Mouse (Mus musculus) hindbrain, embryonic 10.5 days (tissue): ENCODE results near the gene Prph2. TPM values are rescaled to one million over a fixed set of nuclear protein-coding genes. Genes with fewer than 3 reads are reported as not detected.

Experiments used
- DNase-seq: peaks from one replicate; pipeline ENCODE4 v3.0.0-alpha.2; 2017; ENCODE audit warnings: low spot score
- H3K27ac ChIP-seq: fragments of 300-500 bp; sonication (generic); 2 replicates; pipeline ENCODE4 v1.5.1; 2016; ENCODE audit warnings: mild to moderate bottlenecking, moderate library complexity
- H3K27me3 ChIP-seq: fragments of 300-500 bp; sonication (generic); 2 replicates; pipeline ENCODE4 v1.6.1; 2016; ENCODE audit warnings: mild to moderate bottlenecking; ENCODE audit not compliant: poor library complexity, insufficient read depth, severe bottlenecking
- H3K36me3 ChIP-seq: fragments of 300-500 bp; sonication (generic); 2 replicates; pipeline ENCODE4 v1.6.1; 2016; ENCODE audit warnings: mild to moderate bottlenecking, moderate library complexity
- H3K4me1 ChIP-seq: fragments of 300-500 bp; sonication (generic); replicated peaks from 2 replicates; pipeline ENCODE4 v1.6.1; 2016; ENCODE audit warnings: mild to moderate bottlenecking
- H3K4me3 ChIP-seq: fragments of 300-500 bp; sonication (generic); 2 replicates; pipeline ENCODE4 v1.5.1; 2016; ENCODE audit warnings: mild to moderate bottlenecking, moderate library complexity
- H3K9me3 ChIP-seq: fragments of 300-500 bp; sonication (generic); 2 replicates; pipeline ENCODE4 v1.6.1; 2016; ENCODE audit warnings: mild to moderate bottlenecking, moderate library complexity
- WGBS: fragments of 180-500 bp; shearing (Covaris S2); methylation state at CpG from one replicate; pipeline ENCODE4 v1.1.7; 2016; 5-methylcytosine and 5-hydroxymethylcytosine counted together
- polyA plus RNA-seq: library from polyadenylated mRNA; unstranded; fragments of >200 nt; fragmentation: Nextera tagmentation; extraction: Ambion mirVana; gene quantifications from 2 replicates; pipeline ENCODE4 v1.2.1, GENCODE M21; 2016

The Prph2 gene
- polyA plus RNA-seq, 1 experiment from 2014 or later: not detected

DNA sequence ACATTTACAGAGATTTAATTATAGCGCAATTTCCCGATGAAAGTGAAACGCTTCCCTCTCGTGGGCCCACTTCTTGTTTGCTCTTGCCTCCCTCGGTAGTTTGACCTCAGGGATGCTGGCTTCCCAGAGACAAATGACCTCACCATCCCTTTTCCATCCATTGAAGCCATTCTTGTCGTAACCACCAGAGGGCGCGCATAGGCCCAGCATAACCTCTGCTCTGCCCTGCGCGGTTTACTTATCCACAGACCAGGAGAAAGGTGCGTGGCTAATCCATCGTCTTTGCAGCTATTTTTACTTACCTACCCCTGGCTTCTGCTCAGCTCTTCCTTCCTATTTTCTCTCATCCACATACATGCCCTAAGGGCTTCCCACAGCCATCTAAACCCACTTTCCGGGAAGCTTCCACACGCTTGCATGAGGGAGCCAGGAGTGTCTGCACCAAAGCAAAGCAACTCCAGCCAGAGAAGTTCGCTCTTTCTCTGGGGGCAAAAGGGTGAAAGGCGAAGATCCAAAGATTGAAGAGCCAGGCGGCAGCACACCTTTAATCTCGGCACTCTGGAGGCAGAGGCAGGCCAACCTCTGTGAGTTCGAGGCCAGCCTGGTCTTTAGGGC is 6.3 kb upstream of the Prph2 start:
- peak; percentile 87 for DNase-seq
- H3K9me3 ChIP-seq: no peaks in the 10 kb centered on the region
- H3K4me1 ChIP-seq: no peaks in the 10 kb centered on the region
- no peak overlapping the region for H3K27ac ChIP-seq
- H3K27me3 ChIP-seq: no peaks in the 10 kb centered on the region
- WGBS: 25% methylated on average over 19 of the region's 19 CpGs
- no peaks in the 10 kb centered on the region for H3K36me3 ChIP-seq
- H3K4me3 ChIP-seq: no peak overlapping the region

- Histone ChIP-seq H3K27me3 (no peaks in the 10 kb centered on the region), H3K36me3 (no peaks in the 10 kb centered on the region), H3K4me3 (no peak overlapping the region), H3K4me1 (peaks cover 28% of the 10 kb centered on the region), H3K27ac (no peak overlapping the region), H3K9me3 (no peaks in the 10 kb centered on the region)
- 47% methylated on average over 6 of the region's 6 CpGs for WGBS
- DNase-seq: no peak
Observed at GRCm38 (mm10) chr17:46912331-46912730, 2.1 kb downstream of the Prph2 start.

GRCm38 (mm10) chr17:46915129-46915528 is 4.9 kb downstream of the Prph2 start:
- peaks cover 38% of the 10 kb centered on the region for H3K4me1 ChIP-seq
- 70% methylated on average over 3 of the region's 3 CpGs for WGBS
- H3K27ac ChIP-seq: no peak overlapping the region
- H3K9me3 ChIP-seq: no peaks in the 10 kb centered on the region
- no peak for DNase-seq
- H3K27me3 ChIP-seq: no peaks in the 10 kb centered on the region
- no peak overlapping the region for H3K4me3 ChIP-seq
- H3K36me3 ChIP-seq: no peaks in the 10 kb centered on the region

- H3K4me3 ChIP-seq: no peak overlapping the region
- DNase-seq: peak; percentile 8
Observed at GRCm38 (mm10) chr17:46918951-46919350, 8.7 kb downstream of the Prph2 start.

GRCm38 (mm10) chr17:46920855-46921254 is 10.6 kb downstream of the Prph2 start:
- Histone ChIP-seq H3K9me3 (no peaks in the 10 kb centered on the region), H3K27ac (no peak overlapping the region), H3K4me3 (no peak overlapping the region), H3K36me3 (no peaks in the 10 kb centered on the region), H3K27me3 (no peaks in the 10 kb centered on the region), H3K4me1 (peaks cover 20% of the 10 kb centered on the region)
- no peak for DNase-seq
- WGBS: 65% methylated on average over 6 of the region's 6 CpGs

More at GRCm38 (mm10) chr17:46918951-46919350, 8.7 kb downstream of the Prph2 start:
- no peak overlapping the region for H3K27ac ChIP-seq
- no peaks in the 10 kb centered on the region for H3K27me3 ChIP-seq
- H3K4me1 ChIP-seq: peaks cover 28% of the 10 kb centered on the region
- no peaks in the 10 kb centered on the region for H3K9me3 ChIP-seq
- H3K36me3 ChIP-seq: no peaks in the 10 kb centered on the region
- WGBS: 49% methylated on average over 4 of the region's 4 CpGs

- Histone ChIP-seq H3K4me3 (no peak overlapping the region), H3K4me1 (peaks cover 9% of the 10 kb centered on the region; the same call in 1 of the 2 replicates), H3K36me3 (peaks cover 38% of the 10 kb centered on the region), H3K9me3 (no peaks in the 10 kb centered on the region), H3K27me3 (no peaks in the 10 kb centered on the region), H3K27ac (no peak overlapping the region)
- no peak for DNase-seq
- WGBS: 57% methylated on average over 6 of the region's 6 CpGs
Observed at GRCm38 (mm10) chr17:46926192-46926591, 15.9 kb downstream of the Prph2 start.

DNA sequence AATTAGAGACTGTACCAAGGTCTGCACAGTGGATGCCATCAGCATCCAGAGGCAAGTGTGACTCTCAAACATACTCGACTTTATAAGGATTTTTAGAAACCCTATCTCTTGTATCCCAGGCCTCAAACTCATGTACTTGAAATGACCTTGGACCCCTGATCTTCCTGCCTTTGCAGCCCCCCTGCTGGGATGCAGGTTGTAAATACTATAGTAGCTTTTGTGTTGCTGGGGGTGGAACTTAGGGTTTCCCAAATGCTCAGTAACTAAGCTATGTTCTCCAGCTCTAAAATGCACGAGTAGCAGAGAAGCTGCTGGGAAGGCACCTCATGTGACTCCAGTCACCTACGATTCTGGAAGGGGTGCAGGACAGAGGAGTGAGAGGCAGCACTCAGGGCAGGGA is 16.7 kb downstream of the Prph2 start:
- DNase-seq: no peak
- 68% methylated on average over 3 of the region's 3 CpGs for WGBS
- H3K27me3 ChIP-seq: no peaks in the 10 kb centered on the region
- H3K27ac ChIP-seq: no peak overlapping the region
- H3K9me3 ChIP-seq: no peaks in the 10 kb centered on the region
- peaks cover 45% of the 10 kb centered on the region for H3K36me3 ChIP-seq
- no peak overlapping the region for H3K4me3 ChIP-seq
- H3K4me1 ChIP-seq: peaks cover 9% of the 10 kb centered on the region; the same call in 1 of the 2 replicates

DNA sequence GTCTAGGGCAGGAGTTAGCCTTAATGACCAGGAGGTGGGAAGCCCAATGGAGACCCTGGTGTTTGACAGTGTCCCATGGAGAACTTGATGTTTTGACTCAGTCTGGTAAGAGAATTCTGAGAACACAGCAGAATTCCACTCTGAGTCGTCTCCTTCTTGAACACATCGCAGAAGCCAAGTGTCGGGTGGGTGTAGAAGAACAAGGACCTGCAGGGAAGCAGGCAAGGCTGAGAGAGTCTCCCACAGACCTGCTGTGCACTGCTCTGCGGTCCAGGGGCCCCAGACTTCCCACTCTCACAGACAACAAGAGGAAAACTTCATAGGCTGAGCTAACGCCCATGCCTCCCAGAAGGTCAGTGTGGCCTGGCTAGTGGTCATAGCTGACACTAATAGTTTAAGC is 17.5 kb downstream of the Prph2 start:
- no peak overlapping the region for H3K4me3 ChIP-seq
- WGBS: 91% methylated on average over 5 of the region's 5 CpGs
- H3K36me3 ChIP-seq: peaks cover 53% of the 10 kb centered on the region
- DNase-seq: no peak
- H3K9me3 ChIP-seq: no peaks in the 10 kb centered on the region
- H3K27me3 ChIP-seq: no peaks in the 10 kb centered on the region
- H3K4me1 ChIP-seq: peaks cover 6% of the 10 kb centered on the region; the same call in 1 of the 2 replicates
- no peak overlapping the region for H3K27ac ChIP-seq

DNA sequence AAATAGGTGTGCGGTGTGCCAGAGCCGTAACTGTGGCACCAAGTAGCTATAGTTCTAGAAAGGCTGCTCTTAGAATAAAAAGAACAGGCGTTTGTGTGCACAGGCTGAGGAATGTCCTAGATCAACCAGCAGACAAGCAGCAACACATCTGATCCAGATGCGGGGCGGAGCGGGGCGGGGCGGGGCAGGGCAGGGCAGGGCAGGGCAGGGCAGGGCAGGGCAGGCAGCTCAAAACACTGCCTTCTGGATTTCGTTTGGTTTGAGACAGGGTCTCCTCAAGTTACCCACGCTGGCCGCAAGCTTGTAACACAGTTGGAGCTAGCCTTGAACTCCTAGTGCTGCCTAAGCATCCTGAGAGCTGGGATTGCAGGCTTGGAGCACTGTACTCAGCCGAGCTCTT is 19.0 kb downstream of the Prph2 start:
- DNase-seq: no peak
- Histone ChIP-seq H3K9me3 (no peaks in the 10 kb centered on the region), H3K27ac (no peak overlapping the region), H3K27me3 (no peaks in the 10 kb centered on the region), H3K4me3 (no peak overlapping the region), H3K4me1 (no peaks in the 10 kb centered on the region), H3K36me3 (peaks cover 68% of the 10 kb centered on the region)
- WGBS: 87% methylated on average over 12 of the region's 12 CpGs

GRCm38 (mm10) chr17:46929897-46930296 is 19.6 kb downstream of the Prph2 start:
- no peak overlapping the region for H3K4me3 ChIP-seq
- DNase-seq: no peak
- no peaks in the 10 kb centered on the region for H3K9me3 ChIP-seq
- no peak overlapping the region for H3K27ac ChIP-seq
- H3K4me1 ChIP-seq: no peaks in the 10 kb centered on the region
- peaks cover 75% of the 10 kb centered on the region for H3K36me3 ChIP-seq
- no peaks in the 10 kb centered on the region for H3K27me3 ChIP-seq
- WGBS: 96% methylated on average over 7 of the region's 7 CpGs

DNA sequence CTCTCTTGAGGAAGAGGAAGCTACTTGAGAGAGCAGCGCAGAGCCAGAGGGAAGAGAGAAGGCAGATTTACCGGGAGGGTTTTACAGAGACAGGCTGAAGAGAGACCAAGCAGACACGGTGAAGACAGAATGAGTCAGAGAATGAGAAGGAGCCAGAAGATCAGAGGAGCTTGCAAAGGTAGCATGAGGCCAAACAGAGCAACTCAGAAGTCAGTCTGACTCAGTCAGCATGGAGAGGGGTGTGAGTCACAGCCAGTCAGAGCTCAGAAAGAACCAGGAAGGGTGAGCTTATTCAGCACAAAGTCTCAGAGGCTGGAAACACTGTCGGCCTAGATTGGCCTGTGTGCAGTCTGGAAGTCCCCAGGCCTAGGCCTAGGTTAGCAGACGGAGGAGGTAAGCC is 22.7 kb downstream of the Prph2 start:
- Histone ChIP-seq H3K4me3 (no peak overlapping the region), H3K36me3 (peaks cover 100% of the 10 kb centered on the region), H3K9me3 (no peaks in the 10 kb centered on the region), H3K27me3 (no peaks in the 10 kb centered on the region), H3K4me1 (no peaks in the 10 kb centered on the region), H3K27ac (no peak overlapping the region)
- 94% methylated on average over 5 of the region's 5 CpGs for WGBS
- DNase-seq: no peak

GRCm38 (mm10) chr17:46933557-46934348 is 23.5 kb downstream of the Prph2 start:
- peak; percentile 60 for DNase-seq
- Histone ChIP-seq H3K4me1 (no peaks in the 10 kb centered on the region), H3K27me3 (no peaks in the 10 kb centered on the region), H3K9me3 (no peaks in the 10 kb centered on the region), H3K36me3 (peaks cover 100% of the 10 kb centered on the region), H3K4me3 (no peak overlapping the region), H3K27ac (no peak overlapping the region)
- WGBS: 82% methylated on average over 19 of the region's 19 CpGs

- peaks cover 100% of the 10 kb centered on the region for H3K36me3 ChIP-seq
Observed at GRCm38 (mm10) chr17:46940461-46940860, 30.2 kb downstream of the Prph2 start.

More at GRCm38 (mm10) chr17:46940461-46940860, 30.2 kb downstream of the Prph2 start:
- no peak for DNase-seq
- H3K27me3 ChIP-seq: no peaks in the 10 kb centered on the region
- no peak overlapping the region for H3K27ac ChIP-seq
- no peaks in the 10 kb centered on the region for H3K9me3 ChIP-seq
- WGBS: 95% methylated on average over 8 of the region's 8 CpGs
- H3K4me1 ChIP-seq: no peaks in the 10 kb centered on the region
- H3K4me3 ChIP-seq: no peak overlapping the region
